Mouse (Mus musculus) intestine, postnatal 0 days (tissue): Measurements from ENCODE around the gene Baat. TPM values are rescaled to one million over a fixed set of nuclear protein-coding genes. Genes with fewer than 3 reads are reported as not detected.
A peak's percentile ranks its signal among the peaks of the same experiment; 100 is the strongest.

Source experiments
- ATAC-seq: fragments of 200-750 bp; cut with Nextera tagmentation; 2 replicates; pipeline ENCODE4 v1.8.0; 2017; ENCODE audit warnings: mild to moderate bottlenecking, moderate TSS enrichment, moderate library complexity
- H3K27ac ChIP-seq: fragments of 300-500 bp; sonication (generic); 2 replicates; pipeline ENCODE4 v1.5.1; 2014; ENCODE audit warnings: mild to moderate bottlenecking, low read depth, low read length, moderate library complexity
- H3K27me3 ChIP-seq: fragments of 300-500 bp; sonication (generic); replicated peaks from 2 replicates; pipeline ENCODE4 v1.6.1; 2014; ENCODE audit warnings: low read length, mixed read lengths; ENCODE audit not compliant: control insufficient read depth, insufficient read depth
- H3K36me3 ChIP-seq: fragments of 300-500 bp; sonication (generic); 2 replicates; pipeline ENCODE4 v1.6.1; 2014; ENCODE audit warnings: mild to moderate bottlenecking, moderate library complexity; ENCODE audit not compliant: control insufficient read depth, insufficient read depth
- H3K4me1 ChIP-seq: fragments of 300-500 bp; sonication (generic); replicated peaks from 2 replicates; pipeline ENCODE4 v1.6.1; 2014; ENCODE audit warnings: antibody characterized with exemption, low read length, mixed read lengths; ENCODE audit not compliant: control insufficient read depth, insufficient read depth
- H3K4me2 ChIP-seq: fragments of 300-500 bp; sonication (generic); replicated peaks from 2 replicates; pipeline ENCODE4 v1.6.1; 2014; ENCODE audit warnings: low read depth, mild to moderate bottlenecking, moderate library complexity
- H3K4me3 ChIP-seq: fragments of 300-500 bp; sonication (generic); 2 replicates; pipeline ENCODE4 v1.5.1; 2014; ENCODE audit warnings: low read depth, low read length
- H3K9ac ChIP-seq: fragments of 300-500 bp; sonication (generic); 2 replicates; pipeline ENCODE4 v1.6.1; 2014; ENCODE audit warnings: mild to moderate bottlenecking, low read depth, low read length
- H3K9me3 ChIP-seq: fragments of 300-500 bp; sonication (generic); 2 replicates; pipeline ENCODE4 v1.6.1; 2016; ENCODE audit warnings: mixed run types; ENCODE audit not compliant: control insufficient read depth
- CTCF ChIP-seq: sonication (generic); IDR thresholded peaks from 2 replicates; pipeline ENCODE4 v1.5.1; 2016; ENCODE audit warnings: low read depth, mild to moderate bottlenecking, control low read depth, antibody characterized with exemption, moderate library complexity
- WGBS: fragments of 180-500 bp; shearing (Covaris S2); extraction: QIAGEN DNeasy Blood & Tissue Kit; methylation state at CpG from one replicate; pipeline ENCODE4 v1.1.7; 2014; 5-methylcytosine and 5-hydroxymethylcytosine counted together
- polyA plus RNA-seq: library from polyadenylated mRNA; unstranded; fragments of >200 nt; fragmentation: Nextera tagmentation; extraction: Ambion mirVana; gene quantifications from 2 replicates; pipeline ENCODE4 v1.2.1, GENCODE M21; 2015

Gene Baat
- polyA plus RNA-seq, 1 experiment from 2014 or later = 0.52 TPM

GRCm38 (mm10) chr4:49478118-49478877, 28.1 kb downstream of the Baat start:
- H3K27ac ChIP-seq = no peak overlapping the region

DNA sequence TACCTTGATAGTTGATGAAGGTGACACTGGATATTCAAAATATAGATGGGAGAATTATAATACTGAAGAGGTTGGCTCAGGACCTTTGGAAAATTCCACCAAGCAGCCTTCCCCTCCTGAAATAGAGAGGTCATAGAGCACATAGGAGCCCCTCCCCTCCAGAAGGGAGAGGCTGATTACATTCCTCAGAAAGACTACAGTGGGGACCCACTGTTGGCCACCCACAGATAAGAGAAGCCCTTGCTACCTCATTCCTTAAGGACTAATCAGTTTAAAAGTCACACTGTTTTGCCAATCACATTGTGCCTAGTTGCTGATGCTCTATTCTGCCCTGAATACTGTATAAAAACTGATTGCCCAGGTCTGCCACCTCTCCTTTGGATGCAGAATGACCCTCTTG, 31.8 kb downstream of the Baat start:
- H3K4me1 ChIP-seq = no peaks in the 10 kb centered on the region
- no peak for TF ChIP-seq CTCF
- no peak for ATAC-seq
- H3K9ac ChIP-seq = no peak overlapping the region
- H3K36me3 ChIP-seq = no peaks in the 10 kb centered on the region
- H3K9me3 ChIP-seq = no peaks in the 10 kb centered on the region
- no peaks in the 10 kb centered on the region for H3K27me3 ChIP-seq
- no peak overlapping the region for H3K4me2 ChIP-seq
- H3K4me3 ChIP-seq = no peak overlapping the region
- no peak overlapping the region; the same call in 1 of the 2 replicates for H3K27ac ChIP-seq

More at GRCm38 (mm10) chr4:49478118-49478877, 28.1 kb downstream of the Baat start:
- H3K9me3 ChIP-seq = no peaks in the 10 kb centered on the region
- TF ChIP-seq CTCF = no peak
- peak overlapping the region; percentile 22 for H3K4me3 ChIP-seq
- peak overlapping the region; percentile 17; the same call in 1 of the 2 replicates for H3K9ac ChIP-seq
- peak overlapping the region; percentile 64 for H3K4me2 ChIP-seq
- H3K27me3 ChIP-seq = no peaks in the 10 kb centered on the region
- no peaks in the 10 kb centered on the region for H3K36me3 ChIP-seq
- H3K4me1 ChIP-seq = peaks cover 5% of the 10 kb centered on the region; the same call in 1 of the 2 replicates
- ATAC-seq = no peak
- 21% methylated on average over 19 of the region's 19 CpGs for WGBS

- Histone ChIP-seq H3K9me3 (no peaks in the 10 kb centered on the region), H3K4me1 (no peaks in the 10 kb centered on the region), H3K36me3 (no peaks in the 10 kb centered on the region), H3K9ac (no peak within 1 kb of the TSS), H3K4me2 (peak within 1 kb of the TSS; percentile 54), H3K27me3 (no peaks in the 10 kb centered on the region), H3K27ac (peak within 1 kb of the TSS; percentile 41), H3K4me3 (no peak within 1 kb of the TSS)
- peak; percentile 75 for ATAC-seq
- WGBS = 23% methylated on average over 3 of the region's 3 CpGs
- TF ChIP-seq CTCF = no peak
Observed at GRCm38 (mm10) chr4:49473435-49474100, 32.8 kb downstream of the Baat start, which contains the start of gene Acnat1. TSS of gene Acnat1 (minus strand) at chr4:49473912.

DNA sequence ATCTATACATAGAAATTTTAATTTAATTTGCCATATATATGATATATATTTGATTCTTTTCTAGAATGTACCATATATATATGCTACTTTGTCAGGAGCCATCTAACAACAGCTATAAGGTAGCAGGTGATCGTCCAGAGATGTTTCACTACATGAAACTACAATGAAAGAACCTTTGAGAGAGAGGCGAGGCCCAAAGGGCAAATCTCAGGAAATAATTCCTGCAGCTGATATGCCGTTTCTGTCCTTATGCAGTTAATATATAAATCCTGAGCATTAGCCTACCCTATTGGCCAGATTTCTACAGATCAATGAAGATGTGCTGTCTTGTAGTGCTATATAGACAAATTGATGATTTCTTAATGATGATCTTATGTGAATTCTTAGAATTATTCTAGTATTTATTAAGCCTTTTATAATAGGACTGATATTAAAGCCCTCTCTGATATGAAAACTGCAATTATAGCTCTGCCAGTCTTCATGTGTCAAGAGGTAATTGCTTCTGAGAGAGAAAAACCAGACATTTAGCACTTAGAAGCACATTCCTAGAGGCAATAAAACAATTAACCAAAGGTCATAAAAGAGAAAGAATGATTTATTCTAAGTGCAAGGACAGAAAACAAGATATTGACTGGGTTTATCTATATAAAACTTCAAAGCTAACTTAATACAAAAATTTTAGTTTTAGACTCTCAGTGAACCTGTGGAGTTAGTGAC, 36.8 kb downstream of the Baat start:
- peak; percentile 82 for ATAC-seq
- no peak for TF ChIP-seq CTCF
- no peak overlapping the region for H3K9ac ChIP-seq
- no peak overlapping the region for H3K4me3 ChIP-seq
- WGBS = 31% methylated on average over 3 of the region's 3 CpGs
- H3K9me3 ChIP-seq = 0 out of 2 replicates have a peak, but pooled peaks cover 3% of the 10 kb centered on the region
- no peaks in the 10 kb centered on the region for H3K4me1 ChIP-seq
- H3K27me3 ChIP-seq = no peaks in the 10 kb centered on the region
- no peak overlapping the region for H3K27ac ChIP-seq
- H3K36me3 ChIP-seq = peaks cover 18% of the 10 kb centered on the region
- no peak overlapping the region for H3K4me2 ChIP-seq

DNA sequence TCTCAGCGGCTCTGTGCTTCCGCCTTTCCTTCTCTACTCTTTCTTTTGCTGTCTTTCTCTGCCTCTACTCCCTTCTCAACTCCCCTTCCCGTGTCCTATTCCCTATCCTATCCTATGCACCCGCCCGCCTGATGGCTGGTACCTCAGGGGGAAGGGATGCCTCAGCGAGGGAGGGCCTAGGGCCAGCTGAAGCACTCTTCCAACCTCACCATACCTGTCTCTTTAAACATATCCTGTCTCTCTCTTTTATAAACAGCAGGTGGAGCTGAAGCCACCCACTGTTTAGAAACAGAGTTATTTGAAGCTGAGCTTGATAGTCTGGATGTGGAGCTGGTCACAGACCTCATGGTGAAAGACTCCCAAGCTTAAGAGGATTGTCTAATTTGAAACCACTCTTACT, 39.0 kb downstream of the Baat start:
- TF ChIP-seq CTCF = peak; percentile 33
- 100% methylated on average over 6 of the region's 6 CpGs for WGBS
- Histone ChIP-seq H3K4me1 (no peaks in the 10 kb centered on the region), H3K4me2 (no peak overlapping the region), H3K36me3 (peaks cover 18% of the 10 kb centered on the region), H3K4me3 (no peak overlapping the region), H3K9me3 (0 out of 2 replicates have a peak, but pooled peaks cover 3% of the 10 kb centered on the region), H3K27ac (no peak overlapping the region), H3K9ac (no peak overlapping the region), H3K27me3 (no peaks in the 10 kb centered on the region)
- no peak for ATAC-seq

DNA sequence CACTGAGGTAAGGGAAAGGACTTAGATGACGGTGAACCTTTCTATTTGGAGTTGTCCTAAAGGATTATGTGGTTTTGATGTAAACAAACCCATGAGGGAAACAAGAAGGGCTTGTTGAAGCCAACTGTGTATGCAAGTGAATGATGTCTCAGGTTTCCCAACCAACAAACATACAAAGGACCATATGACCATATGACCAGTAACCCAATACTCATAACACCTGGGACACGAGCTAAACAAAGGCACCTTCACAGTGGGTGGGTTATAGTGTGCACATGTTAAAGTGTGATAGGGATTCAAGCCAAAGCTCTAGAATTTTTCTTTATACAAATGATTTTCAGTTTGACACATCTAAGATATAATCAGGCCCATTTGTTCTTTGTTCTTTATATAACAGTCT, 50.2 kb downstream of the Baat start:
- ATAC-seq = no peak
- no peaks in the 10 kb centered on the region for H3K36me3 ChIP-seq
- no peaks in the 10 kb centered on the region for H3K9me3 ChIP-seq
- H3K9ac ChIP-seq = no peak overlapping the region
- no peak overlapping the region for H3K27ac ChIP-seq
- H3K27me3 ChIP-seq = no peaks in the 10 kb centered on the region
- 71% methylated on average over 2 of the region's 2 CpGs for WGBS
- no peak overlapping the region for H3K4me3 ChIP-seq
- H3K4me1 ChIP-seq = no peaks in the 10 kb centered on the region
- TF ChIP-seq CTCF = no peak
- H3K4me2 ChIP-seq = no peak overlapping the region
